11 mouse cellular contexts compared by ENCODE assay signal in the genomic region with DNA sequence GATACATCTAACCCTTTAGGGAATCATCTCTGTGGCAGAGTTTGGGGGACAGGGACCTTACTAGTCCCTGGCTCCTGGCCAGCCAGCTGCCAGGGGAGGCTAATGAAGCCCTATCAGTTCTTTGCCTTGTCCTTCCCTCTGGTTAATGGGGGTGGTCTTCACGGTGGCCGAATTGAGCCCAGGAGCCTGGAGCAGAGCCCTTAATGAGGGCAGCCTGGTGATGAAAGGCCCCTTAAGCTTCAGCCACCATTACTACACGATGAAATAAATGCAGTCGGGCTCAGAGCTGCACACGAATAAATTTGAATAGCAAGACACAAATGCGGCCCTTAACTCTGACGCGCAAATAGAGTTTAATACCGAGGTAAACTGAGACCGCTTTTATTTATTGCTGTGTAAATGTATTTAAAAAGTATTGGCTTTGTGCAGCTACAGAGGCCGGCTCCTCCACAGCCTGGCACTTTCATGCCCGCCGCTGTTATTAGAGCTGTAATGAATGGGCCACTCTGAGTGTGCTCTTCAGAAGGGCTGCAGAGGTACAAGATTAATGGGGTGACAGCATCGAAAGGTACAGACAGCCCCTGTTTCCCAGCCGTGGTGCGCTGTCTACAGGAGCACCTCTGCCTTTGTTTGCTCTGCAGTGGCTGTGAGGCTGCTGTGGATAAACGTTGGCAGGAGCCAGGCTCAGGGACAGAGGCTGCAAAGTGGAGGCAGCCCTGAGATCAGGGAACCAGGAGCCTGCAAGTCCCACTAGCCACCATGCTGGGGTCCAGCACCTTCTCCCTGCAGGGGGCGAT.
DNase-seq lines count a peak whose midpoint lies in the region; ATAC-seq and TF ChIP-seq lines count a peak whose summit lies in the region.
"Had no signal": no experiment of that assay in that cellular context is flagged by ENCODE, and none has a peak within 500 bp of the region (broad histone marks: within the 10 kb centered on the region; RNA-seq: fewer than 3 reads in every experiment).

No protein-coding gene starts in this region.

- H3K27ac ChIP-seq in gastrocnemius, adult 2 months, result no peak overlapping the region
- H3K27ac ChIP-seq in forebrain, embryonic 10.5 days, result peak overlapping the region; percentile 83
- peak overlapping the region; percentile 14; the same call in 1 of the 2 replicates for H3K27ac ChIP-seq in hindbrain, embryonic 16.5 days (ENCODE audit: low read depth, low read length)
- peak overlapping the region; percentile 76 for H3K27ac ChIP-seq in neural tube, embryonic 11.5 days (ENCODE audit: low read depth, low read length)

- DNase-seq in gastrocnemius, adult 2 months, result no peak
- no peak for DNase-seq in gastrocnemius, postnatal 10 days
- DNase-seq in forebrain, embryonic 10.5 days (ENCODE audit: extremely low spot score, low spot score), result no peak
- DNase-seq in neural tube, embryonic 11.5 days (ENCODE audit: low spot score), result no peak
- no peak for DNase-seq in left cerebral cortex, adult 9 months (ENCODE audit: low spot score in 2 of 2)
- DNase-seq in gastrocnemius, postnatal 36 days, result no peak
- DNase-seq in lung, postnatal 25 days (ENCODE audit: low spot score), result no peak
- DNase-seq: cerebellum, postnatal 36 days; kidney, postnatal 36 days; lung, postnatal 36 days had no signal

- TF ChIP-seq CTCF in gastrocnemius, adult 2 months (IDR thresholded peaks at IDR 0.05), result peak; percentile 16; the same call in 1 of the 2 replicates

- H3K36me3 ChIP-seq in forebrain, embryonic 10.5 days (replicated peaks), result no peaks in the 10 kb centered on the region
- H3K36me3 ChIP-seq in hindbrain, embryonic 16.5 days (ENCODE audit: control insufficient read depth, insufficient read depth, low read length), result no peaks in the 10 kb centered on the region
- no peaks in the 10 kb centered on the region for H3K36me3 ChIP-seq in neural tube, embryonic 11.5 days (ENCODE audit: control insufficient read depth, insufficient read depth, low read length)

- H3K4me3 ChIP-seq in gastrocnemius, adult 2 months, result no peak overlapping the region
- H3K4me3 ChIP-seq in forebrain, embryonic 10.5 days, result peak overlapping the region; percentile 5; the same call in 1 of the 2 replicates
- no peak overlapping the region for H3K4me3 ChIP-seq in hindbrain, embryonic 16.5 days (ENCODE audit: low read length)
- no peak overlapping the region for H3K4me3 ChIP-seq in neural tube, embryonic 11.5 days (ENCODE audit: low read depth, low read length)

- peak; percentile 21; the same call in 1 of the 2 replicates for ATAC-seq in hindbrain, embryonic 16.5 days
- peak; percentile 50; the same call in 1 of the 2 replicates for ATAC-seq in neural tube, embryonic 11.5 days (ENCODE audit: insufficient read depth, low FRiP score, low TSS enrichment)

- H3K9me3 ChIP-seq in forebrain, embryonic 10.5 days, result no peaks in the 10 kb centered on the region
- no peaks in the 10 kb centered on the region for H3K9me3 ChIP-seq in hindbrain, embryonic 16.5 days (ENCODE audit: control insufficient read depth, low read length)
- no peaks in the 10 kb centered on the region for H3K9me3 ChIP-seq in neural tube, embryonic 11.5 days (ENCODE audit: control insufficient read depth, low read length)

- H3K27me3 ChIP-seq in forebrain, embryonic 10.5 days (ENCODE audit: poor library complexity, severe bottlenecking), result peaks cover 43% of the 10 kb centered on the region
- H3K27me3 ChIP-seq in hindbrain, embryonic 16.5 days (replicated peaks; ENCODE audit: control insufficient read depth, insufficient read depth, low read length), result no peaks in the 10 kb centered on the region
- no peaks in the 10 kb centered on the region for H3K27me3 ChIP-seq in neural tube, embryonic 11.5 days (ENCODE audit: control insufficient read depth, insufficient read depth, low read length)

- no peak overlapping the region for H3K4me2 ChIP-seq in hindbrain, embryonic 16.5 days (ENCODE audit: low read length)
- H3K4me2 ChIP-seq in neural tube, embryonic 11.5 days (ENCODE audit: low read depth), result no peak overlapping the region

- 47% methylated on average over 18 of the region's 18 CpGs for WGBS in forebrain, embryonic 10.5 days
- WGBS in hindbrain, embryonic 16.5 days, result 30% methylated on average over 18 of the region's 18 CpGs
- WGBS in neural tube, embryonic 11.5 days, result 39% methylated on average over 18 of the region's 18 CpGs

- H3K9ac ChIP-seq in hindbrain, embryonic 16.5 days (ENCODE audit: low read depth, low read length), result no peak overlapping the region; the same call in 1 of the 2 replicates
- H3K9ac ChIP-seq in neural tube, embryonic 11.5 days (ENCODE audit: low read length), result no peak overlapping the region

- intact Hi-C loops in gastrocnemius, adult 2 months (cut with DNase I), result no loop called here
- intact Hi-C loops in gastrocnemius, postnatal 36 days (cut with DNase I), result loop anchor here (5.0 kb wide), 1 partner anchor 74 kb away; no protein-coding TSS in a partner anchor

- H3K4me1 ChIP-seq in forebrain, embryonic 10.5 days, result peaks cover 52% of the 10 kb centered on the region
- peaks cover 34% of the 10 kb centered on the region for H3K4me1 ChIP-seq in hindbrain, embryonic 16.5 days (ENCODE audit: control insufficient read depth, insufficient read depth, low read depth, low read length)
- H3K4me1 ChIP-seq in neural tube, embryonic 11.5 days (ENCODE audit: control insufficient read depth, insufficient read depth, low read length), result peaks cover 16% of the 10 kb centered on the region
